Mouse (Mus musculus): ENCODE data around the gene Cntnap5a. TPM values are rescaled to one million over a fixed set of nuclear protein-coding genes. Genes with fewer than 3 reads are reported as not detected.

The Cntnap5a gene
- total and polyA plus RNA-seq, 2 experiments from 2014 or later = 1.3 to 14.8 TPM

GRCm38 (mm10) chr1:116353669-116354068 lies 669.1 kb downstream of the Cntnap5a start:
- no peak for DNase-seq
- TF ChIP-seq CTCF (IDR thresholded peaks at IDR 0.05; ENCODE audit: low read depth) = no peak
- Histone ChIP-seq H3K27ac (ENCODE audit: low read depth, low read length) (no peak overlapping the region), H3K4me2 (ENCODE audit: low read depth) (no peak overlapping the region), H3K9ac (no peak overlapping the region), H3K4me3 (ENCODE audit: low read depth, low read length) (no peak overlapping the region), H3K4me1 (ENCODE audit: insufficient read depth) (no peaks in the 10 kb centered on the region), H3K27me3 (ENCODE audit: insufficient read depth, low read length) (no peaks in the 10 kb centered on the region), H3K36me3 (ENCODE audit: insufficient read depth) (no peaks in the 10 kb centered on the region), H3K9me3 (ENCODE audit: low read length) (no peaks in the 10 kb centered on the region)
- no peak for ATAC-seq

GRCm38 (mm10) chr1:116365606-116366005 lies 681.0 kb downstream of the Cntnap5a start:
- Histone ChIP-seq H3K36me3 (ENCODE audit: insufficient read depth) (no peaks in the 10 kb centered on the region), H3K4me3 (ENCODE audit: low read depth, low read length) (no peak overlapping the region), H3K4me2 (ENCODE audit: low read depth) (no peak overlapping the region), H3K9me3 (ENCODE audit: low read length) (no peaks in the 10 kb centered on the region), H3K9ac (no peak overlapping the region), H3K27me3 (ENCODE audit: insufficient read depth, low read length) (no peaks in the 10 kb centered on the region), H3K27ac (ENCODE audit: low read depth, low read length) (no peak overlapping the region), H3K4me1 (ENCODE audit: insufficient read depth) (no peaks in the 10 kb centered on the region)
- ATAC-seq (no peak), DNase-seq (no peak)
- WGBS = 35% methylated on average over 2 of the region's 2 CpGs
- no peak for TF ChIP-seq CTCF (IDR thresholded peaks at IDR 0.05; ENCODE audit: low read depth)

- H3K4me3 ChIP-seq (ENCODE audit: low read depth, low read length) = no peak overlapping the region
- H3K4me2 ChIP-seq (ENCODE audit: low read depth) = no peak overlapping the region
- H3K9ac ChIP-seq = no peak overlapping the region
- WGBS = 13% methylated on average over 2 of the region's 2 CpGs
- no peaks in the 10 kb centered on the region for H3K27me3 ChIP-seq (ENCODE audit: insufficient read depth, low read length)
- no peak for ATAC-seq
- H3K27ac ChIP-seq (ENCODE audit: low read depth, low read length) = no peak overlapping the region
- no peaks in the 10 kb centered on the region for H3K9me3 ChIP-seq (ENCODE audit: low read length)
- no peaks in the 10 kb centered on the region for H3K36me3 ChIP-seq (ENCODE audit: insufficient read depth)
- no peak for DNase-seq
- no peak for TF ChIP-seq CTCF (IDR thresholded peaks at IDR 0.05; ENCODE audit: low read depth)
- H3K4me1 ChIP-seq (ENCODE audit: insufficient read depth) = no peaks in the 10 kb centered on the region
These were observed 681.6 kb downstream of the Cntnap5a start for GRCm38 (mm10) chr1:116366171-116366570.

- TF ChIP-seq CTCF (IDR thresholded peaks at IDR 0.05; ENCODE audit: low read depth) = no peak
- Histone ChIP-seq H3K27me3 (ENCODE audit: insufficient read depth, low read length) (no peaks in the 10 kb centered on the region), H3K4me1 (ENCODE audit: insufficient read depth) (no peaks in the 10 kb centered on the region), H3K4me2 (ENCODE audit: low read depth) (no peak overlapping the region), H3K9ac (no peak overlapping the region), H3K27ac (ENCODE audit: low read depth, low read length) (no peak overlapping the region), H3K9me3 (ENCODE audit: low read length) (no peaks in the 10 kb centered on the region), H3K36me3 (ENCODE audit: insufficient read depth) (no peaks in the 10 kb centered on the region), H3K4me3 (ENCODE audit: low read depth, low read length) (no peak overlapping the region)
- DNase-seq (no peak), ATAC-seq (no peak)
These were observed 682.2 kb downstream of the Cntnap5a start for GRCm38 (mm10) chr1:116366806-116367205.

- Histone ChIP-seq H3K4me2 (ENCODE audit: low read depth) (no peak overlapping the region), H3K27me3 (ENCODE audit: insufficient read depth, low read length) (no peaks in the 10 kb centered on the region), H3K27ac (ENCODE audit: low read depth, low read length) (no peak overlapping the region), H3K36me3 (ENCODE audit: insufficient read depth) (no peaks in the 10 kb centered on the region), H3K9me3 (ENCODE audit: low read length) (no peaks in the 10 kb centered on the region), H3K4me3 (ENCODE audit: low read depth, low read length) (no peak overlapping the region), H3K9ac (no peak overlapping the region), H3K4me1 (ENCODE audit: insufficient read depth) (no peaks in the 10 kb centered on the region)
- ATAC-seq (no peak), DNase-seq (no peak)
- 31% methylated on average over 7 of the region's 7 CpGs for WGBS
- no peak for TF ChIP-seq CTCF (IDR thresholded peaks at IDR 0.05; ENCODE audit: low read depth)
These were observed 683.0 kb downstream of the Cntnap5a start for GRCm38 (mm10) chr1:116367572-116367971.

GRCm38 (mm10) chr1:116370817-116371216 lies 686.3 kb downstream of the Cntnap5a start:
- no peaks in the 10 kb centered on the region for H3K36me3 ChIP-seq (ENCODE audit: insufficient read depth)
- H3K27me3 ChIP-seq (ENCODE audit: insufficient read depth, low read length) = no peaks in the 10 kb centered on the region
- DNase-seq = peak; percentile 47
- H3K4me3 ChIP-seq (ENCODE audit: low read depth, low read length) = no peak overlapping the region
- H3K27ac ChIP-seq (ENCODE audit: low read depth, low read length) = no peak overlapping the region
- no peak for TF ChIP-seq CTCF (IDR thresholded peaks at IDR 0.05; ENCODE audit: low read depth)
- ATAC-seq = peak; percentile 69; the same call in 1 of the 2 replicates
- no peak overlapping the region for H3K9ac ChIP-seq
- no peak overlapping the region for H3K4me2 ChIP-seq (ENCODE audit: low read depth)
- H3K9me3 ChIP-seq (ENCODE audit: low read length) = no peaks in the 10 kb centered on the region
- no peaks in the 10 kb centered on the region for H3K4me1 ChIP-seq (ENCODE audit: insufficient read depth)
- WGBS = 78% methylated on average over 4 of the region's 4 CpGs

- WGBS = 79% methylated on average over 1 of the region's 1 CpGs
- no peak for TF ChIP-seq CTCF (IDR thresholded peaks at IDR 0.05; ENCODE audit: low read depth)
- H3K36me3 ChIP-seq (ENCODE audit: insufficient read depth) = no peaks in the 10 kb centered on the region
- H3K4me3 ChIP-seq (ENCODE audit: low read depth, low read length) = no peak overlapping the region
- H3K27ac ChIP-seq (ENCODE audit: low read depth, low read length) = no peak overlapping the region
- H3K9me3 ChIP-seq (ENCODE audit: low read length) = no peaks in the 10 kb centered on the region
- DNase-seq = no peak
- no peak overlapping the region for H3K4me2 ChIP-seq (ENCODE audit: low read depth)
- H3K27me3 ChIP-seq (ENCODE audit: insufficient read depth, low read length) = no peaks in the 10 kb centered on the region
- H3K4me1 ChIP-seq (ENCODE audit: insufficient read depth) = no peaks in the 10 kb centered on the region
- no peak overlapping the region for H3K9ac ChIP-seq
- ATAC-seq = no peak
These were observed 689.0 kb downstream of the Cntnap5a start for GRCm38 (mm10) chr1:116373551-116373950.

- DNase-seq = no peak
- TF ChIP-seq CTCF (IDR thresholded peaks at IDR 0.05; ENCODE audit: low read depth) = no peak
- no peaks in the 10 kb centered on the region for H3K9me3 ChIP-seq (ENCODE audit: low read length)
These were observed 707.8 kb downstream of the Cntnap5a start for GRCm38 (mm10) chr1:116392390-116392789.

More at GRCm38 (mm10) chr1:116392390-116392789, 707.8 kb downstream of the Cntnap5a start:
- no peaks in the 10 kb centered on the region for H3K36me3 ChIP-seq (ENCODE audit: insufficient read depth)
- H3K4me2 ChIP-seq (ENCODE audit: low read depth) = no peak overlapping the region
- H3K27me3 ChIP-seq (ENCODE audit: insufficient read depth, low read length) = no peaks in the 10 kb centered on the region
- H3K4me1 ChIP-seq (ENCODE audit: insufficient read depth) = no peaks in the 10 kb centered on the region
- H3K9ac ChIP-seq = no peak overlapping the region
- no peak; the same call in 1 of the 2 replicates for ATAC-seq
- no peak overlapping the region for H3K27ac ChIP-seq (ENCODE audit: low read depth, low read length)
- no peak overlapping the region for H3K4me3 ChIP-seq (ENCODE audit: low read depth, low read length)
